Mouse (Mus musculus) heart, embryonic 16.5 days (tissue): ENCODE measurements around the gene Pafah2. TPM values are rescaled to one million over a fixed set of nuclear protein-coding genes. Genes with fewer than 3 reads are reported as not detected.

ENCODE experiments used
- ATAC-seq: fragments of 200-750 bp; cut with Nextera tagmentation; replicated peaks from 2 replicates; pipeline ENCODE4 v1.8.0; 2017; ENCODE audit warnings: moderate number of reproducible peaks; ENCODE audit not compliant: insufficient read depth, low FRiP score; ENCODE audit errors: extremely low read depth
- H3K27ac ChIP-seq: fragments of 300-500 bp; sonication (generic); 2 replicates; pipeline ENCODE4 v1.5.1; 2014; ENCODE audit warnings: mild to moderate bottlenecking, low read length, control low read depth, moderate library complexity
- H3K27me3 ChIP-seq: fragments of 300-500 bp; sonication (generic); 2 replicates; pipeline ENCODE4 v1.6.1; 2014; ENCODE audit warnings: low read length, mixed read lengths; ENCODE audit not compliant: control insufficient read depth, insufficient read depth
- H3K36me3 ChIP-seq: fragments of 300-500 bp; sonication (generic); 2 replicates; pipeline ENCODE4 v1.6.1; 2014; ENCODE audit not compliant: control insufficient read depth, insufficient read depth
- H3K4me1 ChIP-seq: fragments of 300-500 bp; sonication (generic); 2 replicates; pipeline ENCODE4 v1.6.1; 2014; ENCODE audit warnings: low read length, mixed read lengths; ENCODE audit not compliant: control insufficient read depth, insufficient read depth
- H3K4me2 ChIP-seq: fragments of 300-500 bp; sonication (generic); 2 replicates; pipeline ENCODE4 v1.6.1; 2014; ENCODE audit warnings: low read depth, mild to moderate bottlenecking, control low read depth, low read length
- H3K4me3 ChIP-seq: fragments of 300-500 bp; sonication (generic); 2 replicates; pipeline ENCODE4 v1.5.1; 2014; ENCODE audit warnings: mild to moderate bottlenecking, control low read depth, low read length
- H3K9ac ChIP-seq: fragments of 300-500 bp; sonication (generic); 2 replicates; pipeline ENCODE4 v1.6.1; 2014; ENCODE audit warnings: low read length, control low read depth
- H3K9me3 ChIP-seq: fragments of 300-500 bp; sonication (generic); replicated peaks from 2 replicates; pipeline ENCODE4 v1.6.1; 2016; ENCODE audit warnings: low read length; ENCODE audit not compliant: control insufficient read depth
- WGBS: fragments of 180-500 bp; shearing (Covaris S2); extraction: QIAGEN DNeasy Blood & Tissue Kit; methylation state at CpG from one replicate; pipeline ENCODE4 v1.1.7; 2014; 5-methylcytosine and 5-hydroxymethylcytosine counted together
- polyA plus RNA-seq: library from polyadenylated mRNA; unstranded; fragments of >200 nt; fragmentation: Nextera tagmentation; extraction: Ambion mirVana; gene quantifications from 2 replicates; pipeline ENCODE4 v1.2.1, GENCODE M21; 2015

Pafah2 gene
- polyA plus RNA-seq, 1 experiment from 2014 or later, result 9.6 TPM

DNA sequence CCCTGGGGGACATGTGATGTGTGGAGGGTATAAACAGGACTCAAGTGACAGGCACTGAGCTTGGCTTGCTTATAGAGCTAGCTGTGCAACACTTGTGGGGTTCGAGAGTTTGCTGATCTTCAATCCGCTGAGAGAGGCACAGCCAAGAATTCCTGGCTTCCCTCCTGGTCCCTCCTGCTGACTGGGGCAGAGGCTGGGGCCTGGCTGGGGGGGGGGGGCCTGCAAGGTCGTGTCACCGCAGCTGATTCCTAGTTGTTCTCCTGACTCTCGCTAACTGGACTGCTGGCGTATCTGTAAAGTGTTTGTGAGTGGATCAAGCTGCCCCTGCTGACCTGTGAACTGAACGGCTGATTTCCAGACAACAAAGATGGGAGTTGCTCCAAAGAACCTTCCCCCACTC, 47.5 kb downstream of the Pafah2 start:
- H3K9me3 ChIP-seq, result no peaks in the 10 kb centered on the region; the same call in 1 of the 2 replicates
- no peak overlapping the region for H3K4me2 ChIP-seq
- H3K9ac ChIP-seq, result no peak overlapping the region
- H3K4me3 ChIP-seq, result no peak overlapping the region
- no peaks in the 10 kb centered on the region for H3K27me3 ChIP-seq
- H3K36me3 ChIP-seq, result no peaks in the 10 kb centered on the region
- H3K27ac ChIP-seq, result no peak overlapping the region
- ATAC-seq, result no peak
- peaks cover 4% of the 10 kb centered on the region; the same call in 1 of the 2 replicates for H3K4me1 ChIP-seq
- WGBS, result 35% methylated on average over 7 of the region's 7 CpGs

GRCm38 (mm10) chr4:134444949-134445348, 48.8 kb downstream of the Pafah2 start:
- WGBS, result 39% methylated on average over 7 of the region's 7 CpGs
- H3K9ac ChIP-seq, result no peak overlapping the region
- H3K9me3 ChIP-seq, result no peaks in the 10 kb centered on the region; the same call in 1 of the 2 replicates
- no peak for ATAC-seq
- no peak overlapping the region for H3K27ac ChIP-seq
- no peaks in the 10 kb centered on the region for H3K36me3 ChIP-seq
- peaks cover 4% of the 10 kb centered on the region; the same call in 1 of the 2 replicates for H3K4me1 ChIP-seq
- no peaks in the 10 kb centered on the region for H3K27me3 ChIP-seq
- no peak overlapping the region for H3K4me2 ChIP-seq
- no peak overlapping the region for H3K4me3 ChIP-seq

DNA sequence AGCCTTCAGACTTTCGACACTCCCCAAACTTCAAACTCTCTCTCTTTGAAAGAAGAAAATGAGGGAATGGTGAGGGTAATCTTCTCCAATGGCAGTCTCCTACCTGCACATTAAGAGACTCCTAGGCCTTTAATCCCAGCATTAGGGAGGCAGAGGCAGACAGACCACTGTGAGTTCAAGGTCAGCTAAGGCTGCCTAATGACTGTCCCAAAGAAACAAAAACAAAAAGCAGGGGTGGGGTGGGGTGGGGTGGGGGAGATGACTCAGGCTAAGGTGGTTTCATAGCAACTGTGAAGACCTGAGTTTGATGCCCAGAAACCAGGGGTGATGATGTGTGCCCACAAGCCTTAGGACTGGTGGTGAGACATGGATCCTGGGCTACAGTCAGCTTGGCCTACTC, 49.4 kb downstream of the Pafah2 start:
- Histone ChIP-seq H3K9me3 (no peaks in the 10 kb centered on the region; the same call in 1 of the 2 replicates), H3K4me2 (no peak overlapping the region), H3K4me1 (peaks cover 5% of the 10 kb centered on the region; the same call in 1 of the 2 replicates), H3K27me3 (no peaks in the 10 kb centered on the region), H3K9ac (no peak overlapping the region), H3K36me3 (no peaks in the 10 kb centered on the region), H3K4me3 (no peak overlapping the region), H3K27ac (no peak overlapping the region)
- no peak for ATAC-seq
- 82% methylated on average over 1 of the region's 1 CpGs for WGBS

DNA sequence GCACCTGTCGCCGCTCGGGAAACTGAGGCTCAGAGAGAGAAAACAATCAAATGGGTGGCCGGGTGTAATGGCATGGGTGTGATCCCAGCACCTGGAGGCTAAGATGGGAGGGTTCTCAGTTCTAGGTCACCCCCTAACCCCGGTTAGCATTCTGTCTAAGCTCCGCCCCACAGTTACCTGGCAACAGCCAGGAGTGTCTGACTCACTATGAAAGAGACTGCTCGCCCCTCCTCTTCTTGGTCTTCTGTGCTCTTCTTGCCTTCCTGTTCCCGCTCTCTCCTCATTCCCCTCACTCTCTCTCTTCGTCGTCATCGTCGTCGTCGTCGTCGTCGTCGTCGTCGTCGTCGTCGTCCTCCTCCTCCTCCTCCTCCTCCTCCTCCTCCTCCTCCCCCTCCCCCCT, 51.8 kb downstream of the Pafah2 start:
- no peak overlapping the region for H3K27ac ChIP-seq
- no peak overlapping the region for H3K9ac ChIP-seq
- H3K4me3 ChIP-seq, result no peak overlapping the region
- WGBS, result 49% methylated on average over 23 of the region's 23 CpGs
- no peaks in the 10 kb centered on the region for H3K36me3 ChIP-seq
- H3K4me2 ChIP-seq, result no peak overlapping the region
- no peaks in the 10 kb centered on the region for H3K27me3 ChIP-seq
- ATAC-seq, result no peak
- no peaks in the 10 kb centered on the region for H3K9me3 ChIP-seq
- H3K4me1 ChIP-seq, result peaks cover 15% of the 10 kb centered on the region; the same call in 1 of the 2 replicates

GRCm38 (mm10) chr4:134449595-134450391, 53.7 kb downstream of the Pafah2 start:
- Histone ChIP-seq H3K27ac (no peak overlapping the region), H3K4me3 (no peak overlapping the region), H3K9me3 (no peaks in the 10 kb centered on the region), H3K4me2 (no peak overlapping the region), H3K4me1 (peaks cover 13% of the 10 kb centered on the region; the same call in 1 of the 2 replicates), H3K36me3 (no peaks in the 10 kb centered on the region), H3K27me3 (peaks cover 7% of the 10 kb centered on the region; the same call in 1 of the 2 replicates), H3K9ac (no peak overlapping the region)
- WGBS, result 51% methylated on average over 13 of the region's 13 CpGs
- no peak for ATAC-seq

DNA sequence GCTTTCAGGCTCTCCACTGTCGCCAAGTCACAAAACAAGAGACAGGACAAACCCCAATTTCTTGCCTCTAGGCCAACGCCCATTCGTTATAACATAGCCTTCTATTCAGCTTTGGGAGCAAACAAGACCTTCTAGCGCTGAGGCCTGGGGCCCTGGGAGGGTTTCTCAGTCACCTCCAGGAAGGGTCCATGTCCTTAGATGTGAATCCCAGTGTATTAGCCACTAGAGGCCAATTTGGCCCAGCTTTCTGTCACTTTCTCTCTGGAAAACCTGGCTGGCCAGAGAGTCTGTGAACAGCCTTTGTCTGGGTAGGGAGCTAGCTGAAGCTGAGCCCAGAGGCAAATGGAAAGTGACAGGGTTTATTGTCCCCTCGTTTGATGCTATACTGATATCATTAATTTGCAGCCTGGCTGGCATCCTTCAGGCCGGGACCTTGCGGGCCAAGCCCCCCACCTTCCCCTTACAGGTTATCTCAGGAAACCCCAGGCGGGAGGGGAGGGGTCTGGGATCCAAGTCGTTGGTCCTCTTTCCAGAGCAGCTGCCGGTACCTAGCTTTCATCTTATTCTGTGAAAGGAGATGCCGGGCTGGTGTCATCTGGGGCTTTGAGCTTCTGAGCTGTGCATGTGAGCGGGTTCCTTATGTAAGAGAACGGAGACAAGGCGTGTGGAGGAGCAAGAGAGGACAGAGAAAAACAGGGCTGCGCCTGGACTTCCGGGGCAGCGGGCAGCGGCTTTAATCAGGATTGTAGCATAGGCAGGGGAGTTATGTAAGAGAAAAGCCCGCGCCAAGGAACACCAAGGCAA, 54.5 kb downstream of the Pafah2 start:
- Histone ChIP-seq H3K27ac (no peak overlapping the region), H3K4me1 (peaks cover 12% of the 10 kb centered on the region; the same call in 1 of the 2 replicates), H3K4me3 (no peak overlapping the region), H3K9ac (no peak overlapping the region), H3K4me2 (peak overlapping the region; percentile 29; the same call in 1 of the 2 replicates), H3K27me3 (peaks cover 7% of the 10 kb centered on the region; the same call in 1 of the 2 replicates), H3K9me3 (no peaks in the 10 kb centered on the region), H3K36me3 (no peaks in the 10 kb centered on the region)
- 35% methylated on average over 20 of the region's 20 CpGs for WGBS
- ATAC-seq, result no peak

DNA sequence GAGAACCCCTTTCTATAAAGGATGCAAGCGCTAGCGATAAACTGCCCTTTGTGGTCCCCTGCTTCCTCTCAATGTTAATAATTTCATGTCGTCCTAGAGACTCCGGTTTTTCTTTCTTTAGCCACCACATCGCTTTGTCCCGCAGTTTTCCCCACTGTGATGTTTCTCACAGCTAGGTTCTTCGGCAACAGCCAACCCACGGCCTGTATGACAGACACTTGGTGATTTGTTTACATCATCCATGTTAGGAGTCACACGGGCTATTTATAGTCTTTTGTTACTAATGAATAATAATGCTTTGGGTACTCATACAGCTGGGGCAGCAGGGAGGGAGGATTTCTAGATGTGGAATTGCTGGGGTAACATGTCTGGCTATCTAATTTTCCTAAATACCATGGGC, 55.4 kb downstream of the Pafah2 start:
- ATAC-seq, result no peak
- Histone ChIP-seq H3K4me3 (no peak overlapping the region), H3K36me3 (no peaks in the 10 kb centered on the region), H3K27ac (no peak overlapping the region), H3K4me2 (no peak overlapping the region), H3K4me1 (peaks cover 12% of the 10 kb centered on the region; the same call in 1 of the 2 replicates), H3K9ac (no peak overlapping the region), H3K27me3 (peaks cover 7% of the 10 kb centered on the region; the same call in 1 of the 2 replicates), H3K9me3 (no peaks in the 10 kb centered on the region)
- WGBS, result 52% methylated on average over 9 of the region's 9 CpGs

- H3K36me3 ChIP-seq, result no peaks in the 10 kb centered on the region
- no peaks in the 10 kb centered on the region for H3K9me3 ChIP-seq
- no peak overlapping the region for H3K4me2 ChIP-seq
- 40% methylated on average over 34 of the region's 34 CpGs for WGBS
- peaks cover 7% of the 10 kb centered on the region; the same call in 1 of the 2 replicates for H3K27me3 ChIP-seq
- H3K4me3 ChIP-seq, result no peak overlapping the region
- no peak for ATAC-seq
- H3K4me1 ChIP-seq, result peaks cover 12% of the 10 kb centered on the region; the same call in 1 of the 2 replicates
- H3K27ac ChIP-seq, result no peak overlapping the region
- no peak overlapping the region for H3K9ac ChIP-seq
These were observed 57.7 kb downstream of the Pafah2 start for GRCm38 (mm10) chr4:134453619-134454400.
